Mouse (Mus musculus) small intestine, adult 2 months (tissue): ENCODE data around the gene Dse.

Experiments used
- CTCF ChIP-seq: fragments of 200-500 bp; IDR thresholded peaks from 2 replicates; pipeline ENCODE4 v1.5.1; 2012; ENCODE audit warnings: low read depth, mild to moderate bottlenecking, control low read depth, inconsistent platforms, low read length, moderate library complexity, mixed read lengths; ENCODE audit not compliant: insufficient replicate concordance, insufficient read length; ENCODE audit errors: extremely low read depth
- POLR2A ChIP-seq: fragments of 200-500 bp; IDR thresholded peaks from 2 replicates; pipeline ENCODE4 v1.6.1; 2012; ENCODE audit warnings: low read depth, mild to moderate bottlenecking, control low read depth, inconsistent platforms, low read length, moderate library complexity

GRCm38 (mm10) chr10:34229491-34229890, 22.0 kb upstream of the Dse start:
- TF ChIP-seq POLR2A: no peak
- TF ChIP-seq CTCF: no peak
